Mouse (Mus musculus): Measurements from ENCODE around the gene Hoxb5.

Hoxb5 gene

DNA sequence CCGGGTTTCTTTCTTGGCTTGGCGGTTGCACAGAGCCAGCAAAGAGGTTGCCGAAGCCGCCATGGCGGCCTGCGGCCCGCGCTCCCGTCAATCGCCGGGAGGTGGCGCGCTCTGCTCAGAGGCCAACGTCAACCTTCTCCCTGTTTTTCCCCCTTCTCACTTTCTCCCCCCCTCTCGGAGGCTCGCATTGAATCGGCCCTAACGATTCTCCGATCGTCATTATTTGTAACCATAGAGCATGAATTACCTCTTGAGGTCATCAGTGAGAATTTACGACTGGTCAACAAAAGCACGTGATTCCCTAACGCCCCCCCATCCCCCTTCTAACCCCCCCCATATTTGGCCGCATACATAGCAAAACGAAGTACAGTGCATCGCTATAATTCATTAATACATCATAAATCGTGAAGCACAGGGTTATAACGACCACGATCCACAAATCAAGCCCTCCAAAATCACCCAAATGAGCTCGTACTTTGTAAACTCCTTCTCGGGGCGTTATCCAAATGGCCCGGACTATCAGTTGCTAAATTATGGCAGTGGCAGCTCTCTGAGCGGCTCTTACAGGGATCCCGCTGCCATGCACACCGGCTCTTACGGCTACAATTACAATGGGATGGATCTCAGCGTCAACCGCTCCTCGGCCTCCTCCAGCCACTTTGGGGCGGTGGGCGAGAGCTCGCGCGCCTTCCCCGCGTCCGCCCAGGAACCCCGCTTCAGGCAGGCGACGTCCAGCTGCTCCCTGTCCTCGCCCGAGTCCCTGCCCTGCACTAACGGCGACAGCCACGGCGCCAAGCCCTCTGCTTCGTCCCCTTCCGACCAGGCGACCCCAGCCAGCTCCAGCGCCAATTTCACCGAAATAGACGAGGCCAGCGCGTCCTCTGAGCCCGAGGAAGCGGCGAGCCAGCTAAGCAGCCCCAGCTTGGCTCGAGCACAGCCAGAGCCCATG is at the start of gene Hoxb5:
Gene Hoxb5, plus strand, starts transcription at position 186 of the 949 bp plus-strand sequence.
- in situ Hi-C loops (cut with MboI, MseI): loop anchor here (5.0 kb wide), 1 partner anchor 244 kb away; no protein-coding TSS in a partner anchor

- in situ Hi-C loops (cut with MboI, MseI): no loop called here
Measured at GRCm38 (mm10) chr11:96254221-96254620, 48.9 kb upstream of the Hoxb5 start.

GRCm38 (mm10) chr11:96255111-96255995 is 47.8 kb upstream of the Hoxb5 start:
- in situ Hi-C loops (cut with MboI, MseI): no loop called here

DNA sequence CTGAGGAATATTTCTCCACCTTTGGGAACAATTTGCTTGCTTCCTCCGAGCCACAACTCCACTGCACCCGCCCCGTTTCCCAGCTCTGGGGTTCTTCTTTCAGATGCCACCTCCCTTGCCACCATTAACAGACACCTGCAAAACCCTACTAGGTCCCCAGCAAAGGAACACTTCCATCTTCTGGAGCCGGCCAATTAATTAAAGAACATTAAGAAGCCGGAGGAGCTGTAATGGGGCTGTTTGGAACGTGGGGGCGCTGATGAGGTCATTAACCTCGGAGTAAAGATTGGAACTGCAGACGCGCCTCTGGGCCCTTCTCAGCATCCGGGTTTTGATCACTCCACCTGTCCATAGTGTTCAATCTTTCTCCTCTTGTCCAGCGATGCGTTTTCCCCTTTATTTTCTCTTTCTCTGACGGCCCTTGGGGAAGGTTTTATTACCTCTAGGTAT is 47.1 kb upstream of the Hoxb5 start:
- in situ Hi-C loops (cut with MboI, MseI): no loop called here

DNA sequence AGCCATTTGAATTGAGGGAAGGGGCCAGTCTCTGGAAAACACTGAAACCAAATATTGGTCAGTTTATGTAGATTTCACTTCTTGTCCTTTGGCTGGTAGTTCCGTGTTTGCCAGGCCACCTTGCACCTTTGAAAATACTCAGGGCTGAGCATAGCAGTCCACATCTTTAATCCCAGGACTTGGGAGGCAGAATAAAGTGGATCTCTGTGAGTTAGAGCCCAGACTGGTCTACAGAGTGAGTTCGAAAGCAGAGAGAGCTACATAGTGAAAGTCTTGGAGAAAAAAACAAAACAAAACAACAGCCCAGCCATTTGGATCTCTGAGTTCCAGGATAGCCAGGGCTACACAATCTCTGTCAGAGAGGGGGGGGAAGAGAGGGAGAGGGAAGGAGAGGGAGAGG is 46.0 kb upstream of the Hoxb5 start:
- in situ Hi-C loops (cut with MboI, MseI): no loop called here

- in situ Hi-C loops (cut with MboI, MseI): no loop called here
Measured at GRCm38 (mm10) chr11:96259038-96259437, 44.1 kb upstream of the Hoxb5 start.

GRCm38 (mm10) chr11:96259511-96259910 is 43.6 kb upstream of the Hoxb5 start:
- in situ Hi-C loops (cut with MboI, MseI): no loop called here

GRCm38 (mm10) chr11:96260310-96260970 is 42.7 kb upstream of the Hoxb5 start:
- in situ Hi-C loops (cut with MboI, MseI): no loop called here

- in situ Hi-C loops (cut with MboI, MseI): no loop called here
Measured at GRCm38 (mm10) chr11:96261323-96261890, 41.7 kb upstream of the Hoxb5 start.

DNA sequence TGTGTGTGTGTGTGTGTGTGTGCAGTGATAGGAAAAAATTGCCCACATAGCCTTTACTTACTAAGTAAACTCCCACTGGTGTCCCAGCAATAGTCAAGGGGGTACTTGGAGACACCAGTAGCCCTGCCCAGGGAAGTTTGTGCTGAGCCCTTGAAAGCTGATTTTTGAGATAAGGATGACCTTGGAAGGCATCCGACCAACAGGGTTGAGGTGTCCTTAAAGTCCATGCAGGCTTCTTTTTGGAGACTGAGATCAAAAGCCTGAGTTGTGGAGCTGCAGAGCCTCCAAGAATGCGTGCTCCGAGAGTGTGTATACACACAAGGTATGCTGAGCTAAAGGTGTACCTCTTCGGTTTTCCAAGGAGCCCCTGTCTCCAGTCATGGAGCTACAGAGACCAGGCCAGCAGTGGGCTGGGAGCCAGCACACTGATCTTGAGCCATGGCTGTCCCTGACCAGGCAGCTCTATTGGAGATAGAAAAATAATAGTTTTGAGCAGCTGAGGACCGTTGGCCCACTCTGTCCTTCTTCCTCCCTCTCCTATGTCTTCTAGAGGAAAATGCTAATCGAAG is 40.8 kb upstream of the Hoxb5 start:
- in situ Hi-C loops (cut with MboI, MseI): no loop called here

DNA sequence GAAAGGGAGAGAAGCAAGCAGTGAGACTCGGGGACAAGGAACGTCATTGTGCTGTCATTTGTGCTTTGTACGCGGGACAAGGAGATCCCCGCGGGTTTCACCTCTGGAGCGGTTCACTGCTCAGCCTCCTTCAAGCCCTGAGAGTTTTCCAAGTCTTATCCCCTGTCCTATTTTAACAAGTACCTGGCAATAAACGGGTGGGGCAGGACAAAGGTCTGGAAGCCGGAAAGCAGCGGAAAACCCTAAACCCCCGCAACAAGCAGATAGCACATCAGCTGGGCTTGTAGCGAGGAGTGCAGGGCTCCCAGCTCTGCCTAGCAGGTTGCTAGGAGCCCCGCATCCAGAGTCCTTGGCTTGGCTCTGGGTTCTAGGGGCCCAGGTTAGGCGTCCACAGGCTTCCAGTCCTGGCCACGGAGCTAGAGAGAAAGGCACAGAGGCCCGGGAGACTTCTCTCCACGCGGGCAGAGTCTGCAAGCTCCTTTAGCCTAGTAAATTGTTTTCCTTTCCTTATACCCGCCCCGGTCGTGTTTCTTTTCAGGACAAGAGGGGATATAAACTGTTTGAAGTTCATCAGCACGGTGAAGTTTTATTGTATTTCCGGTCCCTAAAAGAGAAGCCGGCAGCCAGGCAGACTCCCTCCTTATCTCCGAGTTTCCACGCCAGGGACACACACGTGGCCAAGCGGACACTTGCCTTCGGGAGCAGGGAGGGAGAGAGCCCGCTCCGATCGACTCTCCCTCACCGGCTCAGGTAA is 39.3 kb upstream of the Hoxb5 start:
- in situ Hi-C loops (cut with MboI, MseI): no loop called here

- in situ Hi-C loops (cut with MboI, MseI): no loop called here
Measured at GRCm38 (mm10) chr11:96264390-96265020, 38.6 kb upstream of the Hoxb5 start.

DNA sequence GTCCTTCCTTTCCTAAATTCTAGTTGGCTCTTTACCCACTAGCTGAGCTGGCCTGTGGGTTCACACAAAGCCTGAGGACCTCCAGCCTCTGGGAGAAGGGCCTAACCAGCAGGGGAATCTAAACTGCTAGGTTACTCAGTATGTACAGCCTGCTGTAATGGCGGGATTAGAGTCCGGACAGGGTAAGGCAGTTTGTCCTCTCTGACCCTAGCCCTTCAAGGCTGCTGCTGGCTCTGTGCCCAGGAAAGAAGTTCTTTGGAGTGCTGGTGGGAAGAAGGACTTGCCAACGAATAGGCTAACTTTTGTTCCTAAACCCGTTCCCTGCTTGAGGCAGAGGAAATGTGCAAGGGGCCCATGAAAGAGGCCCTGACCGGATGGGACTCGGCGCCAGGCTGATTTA is 37.2 kb upstream of the Hoxb5 start:
- in situ Hi-C loops (cut with MboI, MseI): no loop called here

GRCm38 (mm10) chr11:96267021-96267920 is 35.9 kb upstream of the Hoxb5 start:
- in situ Hi-C loops (cut with MboI, MseI): no loop called here

DNA sequence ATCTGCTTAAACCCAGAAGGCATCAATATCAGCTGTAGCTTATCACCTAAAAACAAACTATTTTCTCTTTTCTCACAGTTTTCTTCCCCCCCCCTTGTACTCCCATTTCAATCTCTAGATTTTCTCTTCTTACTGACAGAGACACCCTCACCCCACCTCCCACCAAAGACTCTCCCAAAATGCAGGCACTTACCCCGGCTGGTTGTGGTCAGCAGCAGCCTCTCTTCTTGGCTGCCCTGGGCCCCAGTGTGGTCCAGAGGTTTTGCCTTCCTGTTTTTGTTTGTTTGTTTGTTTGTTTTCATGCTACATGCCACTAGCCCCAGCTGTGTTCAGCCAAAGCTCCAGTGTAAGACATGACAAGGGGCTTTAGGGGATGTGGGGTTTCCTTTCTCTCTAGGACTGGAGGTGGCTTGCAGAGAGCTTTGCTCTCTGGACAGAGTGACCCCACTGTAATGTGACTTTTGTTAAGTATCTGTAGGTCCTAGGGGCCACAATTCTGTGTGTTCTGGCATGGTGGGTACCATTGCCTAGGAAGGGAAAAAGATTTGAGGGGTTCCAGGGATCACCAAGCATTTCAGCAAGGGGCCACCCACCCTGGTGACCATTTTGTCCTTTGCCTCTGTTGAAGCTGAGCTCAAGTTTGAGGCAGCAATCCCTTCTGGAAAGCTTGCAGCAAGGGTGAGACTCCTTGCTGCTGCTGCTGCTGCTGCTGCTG is 34.9 kb upstream of the Hoxb5 start:
- in situ Hi-C loops (cut with MboI, MseI): no loop called here

GRCm38 (mm10) chr11:96269869-96270268 is 33.3 kb upstream of the Hoxb5 start:
- in situ Hi-C loops (cut with MboI, MseI): no loop called here

DNA sequence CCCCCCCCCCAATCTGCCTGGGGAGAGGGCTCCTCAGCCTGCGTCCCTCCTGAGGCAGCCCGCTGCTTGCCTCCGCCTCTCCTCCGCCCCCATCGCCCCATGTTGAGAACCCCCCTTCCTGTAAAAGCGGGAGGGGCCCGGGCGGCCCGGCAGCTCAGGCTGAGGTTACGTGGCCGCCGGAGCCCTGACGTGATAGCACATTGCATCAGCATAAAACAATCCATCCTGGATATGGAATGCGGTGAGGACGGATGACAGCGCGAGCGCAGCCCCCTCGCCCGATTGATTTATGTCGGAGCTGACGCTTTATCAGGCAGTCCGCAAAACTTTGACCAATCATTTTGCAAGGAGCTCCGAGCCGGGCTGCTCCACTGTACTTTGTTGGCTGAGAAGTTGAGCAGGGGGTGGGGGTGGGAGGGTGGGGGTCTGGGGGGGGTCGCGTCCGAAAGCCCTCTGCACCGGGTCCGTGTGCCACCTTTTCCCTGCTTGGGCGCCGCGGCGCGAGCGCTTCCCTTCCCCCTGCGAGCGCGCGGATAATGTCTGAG is 32.1 kb upstream of the Hoxb5 start, which contains the start of gene Hoxb9:
Gene Hoxb9, plus strand, starts transcription at position 462 of the 545 bp plus-strand sequence.
- in situ Hi-C loops (cut with MboI, MseI): no loop called here

GRCm38 (mm10) chr11:96271541-96272011 is 31.6 kb upstream of the Hoxb5 start:
- in situ Hi-C loops (cut with MboI, MseI): no loop called here

All from regulatory T cell (primary cell).